Mouse (Mus musculus) lung, adult 10 weeks (tissue): ENCODE data around the gene Ros1. TPM values are rescaled to one million over a fixed set of nuclear protein-coding genes. Genes with fewer than 3 reads are reported as not detected.

ENCODE experiments used
- polyA plus RNA-seq: library from polyadenylated mRNA; stranded (reverse); fragments of 350-450 nt; fragmentation: Illumina TruSeq; extraction: RNeasy Lipid Tissue Mini Kit (QIAGEN cat#74804); gene quantifications from one replicate; pipeline ENCODE4 v1.2.3, GENCODE M21; 2014; ENCODE audit warnings: low read depth, low replicate concordance; ENCODE audit not compliant: insufficient read depth

Ros1 gene
- polyA plus RNA-seq, result 0.41 TPM

GRCm38 (mm10) chr10:52194957-52195852 lies at the start of gene Ros1:
Gene Ros1, minus strand, starts transcription at chr10:52195244.

DNA sequence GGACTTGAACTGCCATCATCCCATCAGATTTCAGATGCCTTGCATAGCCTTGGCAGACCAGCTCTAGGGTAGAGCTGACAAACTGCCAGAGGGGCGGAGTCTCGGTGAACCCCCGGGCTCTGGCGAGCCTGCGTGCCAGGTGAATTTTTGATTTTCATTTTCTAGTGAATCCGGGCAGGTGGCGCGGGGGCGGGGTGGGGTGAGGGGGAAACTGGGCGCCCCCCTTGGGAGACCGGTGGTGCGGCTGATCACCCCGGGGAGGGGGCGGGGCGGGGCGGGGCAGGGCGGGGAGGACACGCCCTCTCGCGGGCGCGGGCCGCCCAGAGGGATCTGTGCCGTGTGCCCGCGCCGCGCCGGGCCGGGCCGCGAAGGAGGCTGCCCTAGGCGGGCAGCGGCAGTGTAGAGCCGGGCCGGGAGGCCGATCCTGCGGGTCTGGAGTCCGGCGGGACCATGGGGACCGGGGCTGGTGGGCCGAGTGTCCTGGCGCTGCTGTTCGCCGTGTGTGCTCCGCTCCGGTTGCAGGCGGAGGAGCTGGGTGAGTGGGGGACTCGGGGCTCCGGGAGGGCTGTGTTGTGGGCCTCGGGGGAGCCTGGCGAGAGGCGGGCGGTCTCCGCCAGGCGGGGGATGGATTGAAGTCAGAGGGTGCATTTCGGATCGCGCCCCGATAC lies 38.4 kb upstream of the Ros1 start, which contains the start of gene Dcbld1:
Gene Dcbld1 (plus strand): TSS at position 319 of the 668 bp plus-strand sequence.

GRCm38 (mm10) chr10:52022413-52023212 lies 172.4 kb downstream of the Ros1 start, which contains the start of gene Vgll2:
Gene Vgll2, plus strand, starts transcription at chr10:52022502.

Other genes starting within 250 kb of the Ros1 start
- gene Vgll2, start 172.7 kb downstream of the Ros1 start, polyA plus RNA-seq, result not detected
- 7.1 TPM for gene Dcbld1, start 38.4 kb upstream of the Ros1 start, polyA plus RNA-seq
- gene Gm26741, start 163.5 kb upstream of the Ros1 start, polyA plus RNA-seq, result not detected
- gene Gopc, start 186.9 kb upstream of the Ros1 start, polyA plus RNA-seq, result 11.5 TPM
- not detected for gene Nepn, start 193.7 kb upstream of the Ros1 start, polyA plus RNA-seq
- gene Nus1, start 222.3 kb upstream of the Ros1 start, polyA plus RNA-seq, result 22.4 TPM